Mouse (Mus musculus) stomach, postnatal 0 days (tissue): ENCODE results near the gene Armh1.

ENCODE experiments used
- CTCF ChIP-seq: IDR thresholded peaks from 2 replicates; pipeline ENCODE4 v1.5.1; 2016; ENCODE audit warnings: antibody characterized with exemption, low read depth, mild to moderate bottlenecking, moderate library complexity
- EP300 ChIP-seq: optimal IDR thresholded peaks from 2 replicates; pipeline ENCODE3; 2016; ENCODE audit warnings: antibody characterized with exemption

GRCm38 (mm10) chr4:117231208-117231607, 20.7 kb downstream of the Armh1 start:
- TF ChIP-seq CTCF (no peak), EP300 (no peak)
